Mouse (Mus musculus) embryonic facial prominence, embryonic 13.5 days (tissue): ENCODE results near the gene Vps45. TPM values are rescaled to one million over a fixed set of nuclear protein-coding genes. Genes with fewer than 3 reads are reported as not detected.

Experiments
- ATAC-seq: fragments of 200-750 bp; cut with Nextera tagmentation; 2 replicates; pipeline ENCODE4 v1.8.0; 2017; ENCODE audit warnings: low read depth; ENCODE audit not compliant: insufficient number of reproducible peaks, insufficient read depth, low FRiP score, low TSS enrichment
- H3K27ac ChIP-seq: fragments of 300-500 bp; sonication (generic); 2 replicates; pipeline ENCODE4 v1.5.1; 2015; ENCODE audit warnings: moderate library complexity, mild to moderate bottlenecking, inconsistent platforms
- H3K27me3 ChIP-seq: fragments of 300-500 bp; sonication (generic); 2 replicates; pipeline ENCODE4 v1.6.1; 2015; ENCODE audit warnings: mild to moderate bottlenecking, inconsistent platforms
- H3K36me3 ChIP-seq: fragments of 300-500 bp; sonication (generic); 2 replicates; pipeline ENCODE4 v1.6.1; 2015; ENCODE audit warnings: mild to moderate bottlenecking, inconsistent platforms
- H3K4me1 ChIP-seq: fragments of 300-500 bp; sonication (generic); 2 replicates; pipeline ENCODE4 v1.6.1; 2015; ENCODE audit warnings: inconsistent platforms
- H3K4me2 ChIP-seq: fragments of 300-500 bp; sonication (generic); 2 replicates; pipeline ENCODE4 v1.6.1; 2015; ENCODE audit warnings: moderate library complexity, mild to moderate bottlenecking, inconsistent platforms
- H3K4me3 ChIP-seq: fragments of 300-500 bp; sonication (generic); 2 replicates; pipeline ENCODE4 v1.5.1; 2015; ENCODE audit warnings: mild to moderate bottlenecking, inconsistent platforms
- H3K9ac ChIP-seq: fragments of 300-500 bp; sonication (generic); 2 replicates; pipeline ENCODE4 v1.6.1; 2015; ENCODE audit warnings: mild to moderate bottlenecking, inconsistent platforms
- H3K9me3 ChIP-seq: fragments of 300-500 bp; sonication (generic); 2 replicates; pipeline ENCODE4 v1.6.1; 2016; ENCODE audit warnings: inconsistent platforms
- WGBS: fragments of 180-500 bp; shearing (Covaris S2); methylation state at CpG from one replicate; pipeline ENCODE4 v1.1.7; 2015; ENCODE audit warnings: mixed read lengths; 5-methylcytosine and 5-hydroxymethylcytosine counted together
- polyA plus RNA-seq: library from polyadenylated mRNA; unstranded; fragments of >200 nt; fragmentation: Nextera tagmentation; extraction: Ambion mirVana; gene quantifications from 2 replicates; pipeline ENCODE4 v1.2.1, GENCODE M21; 2015

Vps45 gene
- polyA plus RNA-seq, 1 experiment from 2014 or later = 41.1 TPM

DNA sequence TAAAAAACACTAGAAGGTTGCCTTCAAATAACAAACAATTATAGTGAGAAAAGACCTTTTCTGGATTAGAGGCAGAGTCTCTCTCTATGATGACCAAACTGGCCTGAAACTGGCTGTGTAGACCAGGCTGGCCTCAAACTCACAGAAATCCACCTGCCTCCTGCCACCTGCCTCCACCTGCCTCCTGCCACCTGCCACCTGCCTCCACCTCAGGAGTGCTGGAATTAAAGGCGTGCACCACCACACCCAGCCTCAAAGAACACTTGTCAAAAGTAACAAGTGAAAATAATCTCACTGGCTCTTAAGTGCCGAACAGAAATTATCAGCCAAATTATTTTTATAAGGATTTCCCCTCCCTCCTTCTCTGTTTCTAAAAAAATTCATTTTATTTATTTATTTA lies 42.6 kb downstream of the Vps45 start:
- H3K9ac ChIP-seq = no peak overlapping the region
- no peak for ATAC-seq
- H3K36me3 ChIP-seq = peaks cover 8% of the 10 kb centered on the region; the same call in 1 of the 2 replicates
- H3K4me3 ChIP-seq = no peak overlapping the region
- no peaks in the 10 kb centered on the region for H3K27me3 ChIP-seq
- WGBS = 88% methylated on average over 2 of the region's 2 CpGs
- no peaks in the 10 kb centered on the region for H3K4me1 ChIP-seq
- no peak overlapping the region for H3K4me2 ChIP-seq
- no peaks in the 10 kb centered on the region for H3K9me3 ChIP-seq
- H3K27ac ChIP-seq = no peak overlapping the region

GRCm38 (mm10) chr3:96012805-96013204 lies 45.5 kb downstream of the Vps45 start:
- Histone ChIP-seq H3K4me3 (no peak overlapping the region), H3K27ac (no peak overlapping the region), H3K36me3 (0 out of 2 replicates have a peak, but pooled peaks cover 6% of the 10 kb centered on the region), H3K9ac (no peak overlapping the region), H3K4me1 (no peaks in the 10 kb centered on the region), H3K27me3 (no peaks in the 10 kb centered on the region), H3K9me3 (no peaks in the 10 kb centered on the region), H3K4me2 (no peak overlapping the region)
- ATAC-seq = no peak
- 46% methylated on average over 5 of the region's 5 CpGs for WGBS

GRCm38 (mm10) chr3:96008463-96008862 lies 49.8 kb downstream of the Vps45 start:
- 83% methylated on average over 6 of the region's 6 CpGs for WGBS
- Histone ChIP-seq H3K27me3 (no peaks in the 10 kb centered on the region), H3K4me1 (0 out of 2 replicates have a peak, but pooled peaks cover 3% of the 10 kb centered on the region), H3K36me3 (0 out of 2 replicates have a peak, but pooled peaks cover 6% of the 10 kb centered on the region), H3K9ac (no peak overlapping the region), H3K27ac (no peak overlapping the region), H3K9me3 (no peaks in the 10 kb centered on the region), H3K4me3 (no peak overlapping the region), H3K4me2 (no peak overlapping the region)
- no peak for ATAC-seq

DNA sequence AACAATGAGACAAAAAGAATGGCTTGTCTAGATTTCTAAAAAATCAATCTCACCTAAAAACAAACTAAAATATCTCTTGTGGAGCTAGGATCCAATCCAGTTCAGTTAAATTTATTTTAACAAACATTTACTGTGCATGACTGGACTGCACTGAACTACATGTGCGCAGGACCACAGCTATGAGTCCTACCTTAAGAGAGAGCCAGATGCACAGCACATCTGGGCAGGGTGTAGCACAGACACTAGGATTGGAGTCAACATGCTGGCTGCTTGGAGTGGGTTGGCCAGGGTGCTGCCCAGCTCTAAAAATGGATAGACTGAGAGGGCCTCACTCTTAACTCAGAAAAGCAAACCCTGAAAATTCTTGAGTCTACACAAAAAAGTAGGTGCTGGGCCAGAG lies 56.7 kb downstream of the Vps45 start:
- Histone ChIP-seq H3K27ac (no peak overlapping the region), H3K27me3 (no peaks in the 10 kb centered on the region), H3K9me3 (no peaks in the 10 kb centered on the region), H3K9ac (no peak overlapping the region), H3K36me3 (peaks cover 8% of the 10 kb centered on the region; the same call in 1 of the 2 replicates), H3K4me3 (no peak overlapping the region), H3K4me1 (peaks cover 26% of the 10 kb centered on the region), H3K4me2 (no peak overlapping the region)
- no peak for ATAC-seq
- WGBS = 94% methylated on average over 1 of the region's 1 CpGs

DNA sequence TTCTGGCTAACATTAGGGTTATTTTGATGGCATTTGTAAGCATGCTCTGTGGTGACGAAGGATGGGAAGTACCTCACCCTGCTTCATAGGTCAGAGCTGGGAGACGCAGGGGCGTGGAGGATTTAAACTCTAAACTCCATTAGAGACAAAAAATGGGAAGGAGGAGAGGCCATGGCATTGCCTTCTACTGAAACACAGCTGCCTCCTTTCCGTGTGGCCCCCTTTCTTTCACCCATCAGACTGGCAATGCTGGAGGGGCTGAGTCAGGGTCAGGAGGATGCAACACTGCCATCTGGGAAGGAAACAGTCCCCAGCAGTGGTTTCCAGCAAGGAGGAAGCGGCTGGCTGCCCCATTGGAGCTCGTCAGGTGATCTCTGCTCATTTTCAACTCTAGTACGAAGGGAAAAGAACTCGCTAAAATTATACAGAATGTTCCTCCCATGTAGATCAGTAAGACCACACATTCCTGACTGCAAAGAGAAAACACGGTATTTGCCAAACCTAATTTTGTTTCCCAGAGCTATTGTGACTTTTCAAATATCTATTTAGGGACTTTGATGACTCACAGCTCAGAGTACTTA lies 57.3 kb downstream of the Vps45 start:
- Histone ChIP-seq H3K4me2 (no peak overlapping the region), H3K27me3 (no peaks in the 10 kb centered on the region), H3K4me3 (no peak overlapping the region), H3K4me1 (peaks cover 27% of the 10 kb centered on the region), H3K36me3 (peaks cover 8% of the 10 kb centered on the region; the same call in 1 of the 2 replicates), H3K27ac (0 out of 2 replicates have a peak overlapping the region, but pooled peaks have one; percentile 7), H3K9ac (peak overlapping the region; percentile 41; the same call in 1 of the 2 replicates), H3K9me3 (no peaks in the 10 kb centered on the region)
- no peak for ATAC-seq
- WGBS = 59% methylated on average over 9 of the region's 9 CpGs

GRCm38 (mm10) chr3:96000080-96000632 lies 58.1 kb downstream of the Vps45 start:
- peaks cover 8% of the 10 kb centered on the region; the same call in 1 of the 2 replicates for H3K36me3 ChIP-seq
- no peak overlapping the region for H3K9ac ChIP-seq
- H3K27me3 ChIP-seq = no peaks in the 10 kb centered on the region
- ATAC-seq = no peak
- WGBS = 83% methylated on average over 14 of the region's 14 CpGs
- no peak overlapping the region for H3K4me2 ChIP-seq
- H3K9me3 ChIP-seq = no peaks in the 10 kb centered on the region
- no peak overlapping the region for H3K4me3 ChIP-seq
- no peak overlapping the region for H3K27ac ChIP-seq
- peaks cover 24% of the 10 kb centered on the region for H3K4me1 ChIP-seq

GRCm38 (mm10) chr3:95999308-96000079 lies 58.8 kb downstream of the Vps45 start:
- Histone ChIP-seq H3K4me1 (peaks cover 28% of the 10 kb centered on the region), H3K4me3 (no peak overlapping the region)
- no peak for ATAC-seq

DNA sequence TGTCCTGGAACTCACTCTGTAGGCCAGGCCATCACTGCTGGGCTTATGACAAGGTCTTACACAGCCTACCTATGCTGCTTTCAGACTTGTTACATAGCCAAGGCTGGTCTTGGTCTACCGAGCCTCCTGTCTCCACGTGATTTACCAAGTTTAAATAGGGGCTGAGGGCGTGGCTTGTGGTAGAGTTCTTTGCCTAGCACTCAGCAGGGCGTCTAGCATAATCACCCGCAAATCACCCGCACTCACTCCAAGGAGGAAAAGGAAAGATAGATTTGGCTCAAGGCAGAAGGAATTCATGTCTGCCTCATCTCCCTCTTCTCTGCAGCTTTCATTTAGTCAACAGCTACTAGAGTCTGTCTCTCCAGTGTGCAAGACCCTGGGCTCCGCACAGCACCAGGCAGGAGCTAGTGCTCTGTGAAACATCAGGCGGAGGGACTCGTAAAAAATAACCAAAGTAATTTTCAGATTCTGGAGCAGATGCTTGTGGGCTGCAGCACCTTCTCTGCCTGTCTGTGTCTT lies 61.0 kb downstream of the Vps45 start:
- no peaks in the 10 kb centered on the region for H3K27me3 ChIP-seq
- H3K27ac ChIP-seq = peak overlapping the region; percentile 99
- WGBS = 25% methylated on average over 9 of the region's 9 CpGs
- H3K9me3 ChIP-seq = no peaks in the 10 kb centered on the region
- H3K9ac ChIP-seq = peak overlapping the region; percentile 49; the same call in 1 of the 2 replicates
- no peak for ATAC-seq
- peaks cover 15% of the 10 kb centered on the region for H3K36me3 ChIP-seq
- H3K4me1 ChIP-seq = peaks cover 49% of the 10 kb centered on the region
- peak overlapping the region; percentile 80 for H3K4me3 ChIP-seq
- H3K4me2 ChIP-seq = peak overlapping the region; percentile 80

More at GRCm38 (mm10) chr3:95999308-96000079, 58.8 kb downstream of the Vps45 start:
- H3K9ac ChIP-seq = no peak overlapping the region
- H3K27ac ChIP-seq = no peak overlapping the region
- no peak overlapping the region for H3K4me2 ChIP-seq
- H3K9me3 ChIP-seq = no peaks in the 10 kb centered on the region
- peaks cover 8% of the 10 kb centered on the region; the same call in 1 of the 2 replicates for H3K36me3 ChIP-seq
- WGBS = 87% methylated on average over 12 of the region's 12 CpGs
- no peaks in the 10 kb centered on the region for H3K27me3 ChIP-seq

DNA sequence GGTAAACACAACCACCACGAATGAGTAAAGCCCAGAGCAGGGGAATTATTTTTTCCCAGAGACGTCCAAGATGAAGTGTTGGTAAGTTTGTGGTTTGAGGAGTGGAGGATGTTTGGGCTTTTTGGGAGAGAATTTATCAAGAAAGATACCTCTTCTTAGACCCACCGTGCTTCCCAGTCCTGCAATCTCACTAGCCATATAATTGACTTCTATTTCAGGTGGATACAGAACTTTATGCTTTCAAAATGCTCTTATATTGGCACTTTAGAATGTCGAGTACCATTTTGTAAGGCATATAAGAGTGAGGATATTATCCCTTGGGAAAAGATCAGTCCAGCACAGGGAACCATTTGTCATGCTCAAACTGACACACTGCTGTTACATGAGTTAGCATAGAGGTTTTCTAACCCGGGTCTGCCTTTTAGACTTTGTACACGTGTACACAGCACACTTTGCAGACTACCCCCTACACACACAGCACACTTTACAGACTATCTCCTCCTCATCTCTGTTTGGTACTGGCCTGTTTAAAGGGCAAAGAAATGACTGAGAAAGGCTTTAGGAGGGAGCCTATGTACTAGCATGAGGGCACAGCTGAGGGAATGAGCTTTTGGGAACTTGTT lies 61.7 kb downstream of the Vps45 start:
- Histone ChIP-seq H3K27me3 (no peaks in the 10 kb centered on the region), H3K27ac (peak overlapping the region; percentile 99), H3K4me1 (peaks cover 52% of the 10 kb centered on the region), H3K4me3 (peak overlapping the region; percentile 80), H3K4me2 (peak overlapping the region; percentile 80), H3K9me3 (no peaks in the 10 kb centered on the region), H3K9ac (peak overlapping the region; percentile 96), H3K36me3 (peaks cover 22% of the 10 kb centered on the region)
- WGBS = 10% methylated on average over 6 of the region's 6 CpGs
- ATAC-seq = no peak

- Histone ChIP-seq H3K9ac (peak within 1 kb of the TSS; percentile 96), H3K4me2 (peak within 1 kb of the TSS; percentile 80), H3K4me3 (peak within 1 kb of the TSS; percentile 80), H3K27ac (peak within 1 kb of the TSS; percentile 99), H3K9me3 (no peaks in the 10 kb centered on the region), H3K4me1 (peaks cover 51% of the 10 kb centered on the region), H3K27me3 (no peaks in the 10 kb centered on the region), H3K36me3 (peaks cover 28% of the 10 kb centered on the region)
- WGBS = under 1% methylated on average over 81 of the region's 84 CpGs
- ATAC-seq = peak; percentile 64; the same call in 1 of the 2 replicates
Measured at GRCm38 (mm10) chr3:95995802-95996428, 62.4 kb downstream of the Vps45 start, which contains the start of gene Plekho1. TSS of gene Plekho1 (minus strand) at chr3:95996001.
